Mouse (Mus musculus) limb, embryonic 14.5 days (tissue): ENCODE measurements around the gene Tmem8b. TPM values are rescaled to one million over a fixed set of nuclear protein-coding genes. Genes with fewer than 3 reads are reported as not detected.

Experiments used
- ATAC-seq: fragments of 200-750 bp; cut with Nextera tagmentation; 2 replicates; pipeline ENCODE4 v1.8.0; 2017; ENCODE audit warnings: low read depth, moderate number of reproducible peaks, moderate TSS enrichment; ENCODE audit not compliant: low FRiP score
- DNase-seq: peaks from one replicate; pipeline ENCODE4 v3.0.0-alpha.2; 2015; ENCODE audit warnings: low spot score
- H3K27ac ChIP-seq: fragments of 300-500 bp; sonication (generic); replicated peaks from 2 replicates; pipeline ENCODE4 v1.5.1; 2014; ENCODE audit warnings: low read depth, mild to moderate bottlenecking, low read length, moderate library complexity, mixed read lengths
- H3K27me3 ChIP-seq: fragments of 300-500 bp; sonication (generic); 2 replicates; pipeline ENCODE4 v1.6.1; 2014; ENCODE audit warnings: low read length, mixed read lengths; ENCODE audit not compliant: control insufficient read depth, insufficient read depth
- H3K36me3 ChIP-seq: fragments of 300-500 bp; sonication (generic); 2 replicates; pipeline ENCODE4 v1.6.1; 2014; ENCODE audit warnings: mild to moderate bottlenecking, low read length, moderate library complexity, mixed read lengths; ENCODE audit not compliant: control insufficient read depth, insufficient read depth
- H3K4me1 ChIP-seq: fragments of 300-500 bp; sonication (generic); 2 replicates; pipeline ENCODE4 v1.6.1; 2014; ENCODE audit warnings: antibody characterized with exemption, low read length, mixed read lengths; ENCODE audit not compliant: control insufficient read depth, insufficient read depth
- H3K4me2 ChIP-seq: fragments of 300-500 bp; sonication (generic); replicated peaks from 2 replicates; pipeline ENCODE4 v1.6.1; 2014; ENCODE audit warnings: low read depth, mild to moderate bottlenecking, low read length, moderate library complexity; ENCODE audit not compliant: severe bottlenecking
- H3K4me3 ChIP-seq: fragments of 300-500 bp; sonication (generic); replicated peaks from 2 replicates; pipeline ENCODE4 v1.5.1; 2014; ENCODE audit warnings: low read length
- H3K9ac ChIP-seq: fragments of 300-500 bp; sonication (generic); 2 replicates; pipeline ENCODE4 v1.6.1; 2014; ENCODE audit warnings: mild to moderate bottlenecking, low read depth, low read length, moderate library complexity; ENCODE audit not compliant: severe bottlenecking
- H3K9me3 ChIP-seq: fragments of 300-500 bp; sonication (generic); 2 replicates; pipeline ENCODE4 v1.6.1; 2016; ENCODE audit warnings: low read length; ENCODE audit not compliant: control insufficient read depth
- POLR2A ChIP-seq: fragments of 200-500 bp; IDR thresholded peaks from 2 replicates; pipeline ENCODE4 v1.8.0; 2012; ENCODE audit warnings: inconsistent platforms, mild to moderate bottlenecking, moderate library complexity, borderline replicate concordance; ENCODE audit not compliant: insufficient read depth, insufficient read length; ENCODE audit errors: extremely low read depth
- WGBS: fragments of 180-500 bp; shearing (Covaris S2); extraction: QIAGEN DNeasy Blood & Tissue Kit; methylation state at CpG from one replicate; pipeline ENCODE4 v1.1.7; 2014; 5-methylcytosine and 5-hydroxymethylcytosine counted together
- polyA plus RNA-seq, 2 experiments: library from polyadenylated mRNA; depleted of rRNA in 1 of 2; stranded (reverse) in 1 of 2; unstranded in 1 of 2; fragments of >200 nt; fragmentation: Nextera tagmentation in 1 of 2; extraction: Ambion mirVana in 1 of 2; gene quantifications; 2 replicates each; pipeline versions ENCODE4 v1.2.1 to v1.2.3; 2012 to 2014

Gene Tmem8b
- polyA plus RNA-seq, 2 experiments: 3.8 to 16.0 TPM

GRCm38 (mm10) chr4:43653161-43654015 lies 15.4 kb upstream of the Tmem8b start, which contains the start of gene Spag8:
Spag8 (minus strand) TSS chr4:43653594.
- Histone ChIP-seq H3K9ac (no peak within 1 kb of the TSS), H3K27me3 (no peaks in the 10 kb centered on the region), H3K9me3 (peaks cover 7% of the 10 kb centered on the region; the same call in 1 of the 2 replicates), H3K4me1 (peaks cover 5% of the 10 kb centered on the region; the same call in 1 of the 2 replicates), H3K4me3 (no peak within 1 kb of the TSS), H3K4me2 (peak within 1 kb of the TSS; percentile 39), H3K27ac (no peak within 1 kb of the TSS), H3K36me3 (peaks cover 24% of the 10 kb centered on the region)
- 21% methylated on average over 24 of the region's 24 CpGs for WGBS
- no peak for TF ChIP-seq POLR2A
- DNase-seq (no peak), ATAC-seq (no peak)

DNA sequence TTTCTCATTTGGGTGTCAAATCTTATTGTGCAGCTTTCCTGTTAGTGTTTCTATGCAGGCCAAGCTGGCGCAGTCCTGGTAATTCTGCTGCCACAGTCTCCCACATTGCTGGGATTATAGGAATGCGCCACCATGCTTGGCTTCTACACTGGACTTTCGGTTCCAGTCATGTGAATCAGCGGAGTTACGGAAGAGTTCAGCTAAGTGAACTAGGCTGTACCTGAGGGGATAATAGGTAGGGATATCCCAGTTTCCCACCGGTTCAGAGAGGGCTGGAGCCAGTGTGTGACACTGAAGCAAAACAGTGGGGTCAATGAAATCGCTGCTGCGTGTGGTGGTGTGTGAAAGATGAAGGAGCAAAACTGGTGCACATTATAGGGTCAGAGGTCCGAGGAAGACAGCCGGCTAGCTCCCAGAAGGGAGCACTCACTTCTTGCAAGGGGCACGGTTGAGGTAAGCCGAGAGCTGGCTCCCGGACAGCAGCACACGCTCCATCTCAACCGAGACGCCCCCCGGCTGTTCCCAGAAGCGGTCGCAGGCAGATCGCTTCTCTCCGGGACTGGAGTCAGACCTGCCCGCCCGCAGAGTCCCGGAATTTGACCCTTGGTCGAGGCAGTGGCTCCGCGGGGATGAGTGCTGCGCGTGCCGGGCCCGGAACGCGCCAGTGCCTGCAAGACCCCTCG lies 13.0 kb upstream of the Tmem8b start:
- H3K27ac ChIP-seq: peak overlapping the region; percentile 84
- DNase-seq: peak; percentile 14
- H3K4me1 ChIP-seq: peaks cover 5% of the 10 kb centered on the region; the same call in 1 of the 2 replicates
- 7% methylated on average over 26 of the region's 34 CpGs for WGBS
- no peak for TF ChIP-seq POLR2A
- peak overlapping the region; percentile 79 for H3K9ac ChIP-seq
- H3K4me3 ChIP-seq: peak overlapping the region; percentile 80
- no peaks in the 10 kb centered on the region for H3K9me3 ChIP-seq
- peak; percentile 25 for ATAC-seq
- H3K4me2 ChIP-seq: peak overlapping the region; percentile 76
- 0 out of 2 replicates have a peak, but pooled peaks cover 2% of the 10 kb centered on the region for H3K36me3 ChIP-seq
- H3K27me3 ChIP-seq: no peaks in the 10 kb centered on the region

DNA sequence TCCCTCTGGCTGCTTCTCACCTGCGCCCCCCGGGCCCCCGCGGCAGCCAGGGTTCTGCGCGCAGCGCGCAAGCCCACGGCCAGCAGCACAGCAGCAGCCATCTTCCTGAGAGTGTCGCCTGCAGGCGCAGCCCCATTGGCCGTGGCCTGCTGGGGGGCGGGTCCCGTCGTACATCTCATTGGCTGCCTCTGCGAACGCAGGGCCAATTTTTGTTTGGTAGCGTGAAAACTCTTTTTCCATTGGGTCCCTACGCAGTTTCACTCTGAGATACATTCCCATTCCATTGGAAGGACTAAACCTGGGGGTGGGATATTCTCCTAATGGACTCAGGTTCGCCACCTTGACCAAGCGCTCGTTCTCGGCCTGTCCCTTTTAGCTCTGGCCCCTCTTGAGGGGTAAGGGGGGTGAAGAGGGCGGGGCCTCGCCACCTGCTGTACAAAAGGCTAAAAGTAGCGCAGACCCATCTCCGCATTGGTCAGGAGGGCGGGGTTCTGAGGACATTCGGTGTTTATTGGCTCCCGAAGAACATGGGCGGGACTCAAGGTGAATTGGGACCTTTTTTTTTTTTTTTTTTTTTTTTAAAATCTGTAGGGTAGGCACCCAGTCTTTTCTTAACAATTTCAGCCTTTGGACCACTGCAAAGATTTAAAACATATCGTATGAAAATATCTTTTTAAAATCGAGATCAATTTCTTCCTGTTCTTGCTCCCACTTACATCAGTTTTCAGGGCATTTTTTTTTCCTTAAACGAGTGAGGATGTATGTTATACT lies 12.2 kb upstream of the Tmem8b start, which contains the start of gene Hint2:
Hint2 (minus strand) TSS at position 128 of the 771 bp plus-strand sequence.
- peaks cover 5% of the 10 kb centered on the region; the same call in 1 of the 2 replicates for H3K4me1 ChIP-seq
- no peaks in the 10 kb centered on the region for H3K27me3 ChIP-seq
- peak within 1 kb of the TSS; percentile 79 for H3K9ac ChIP-seq
- ATAC-seq (peak; percentile 96), DNase-seq (peak; percentile 97)
- H3K4me3 ChIP-seq: peak within 1 kb of the TSS; percentile 80
- H3K27ac ChIP-seq: peak within 1 kb of the TSS; percentile 84
- WGBS: 2% methylated on average over 34 of the region's 34 CpGs
- H3K9me3 ChIP-seq: no peaks in the 10 kb centered on the region
- H3K4me2 ChIP-seq: peak within 1 kb of the TSS; percentile 76
- no peaks in the 10 kb centered on the region for H3K36me3 ChIP-seq
- peak; percentile 75; the same call in 1 of the 2 replicates for TF ChIP-seq POLR2A

DNA sequence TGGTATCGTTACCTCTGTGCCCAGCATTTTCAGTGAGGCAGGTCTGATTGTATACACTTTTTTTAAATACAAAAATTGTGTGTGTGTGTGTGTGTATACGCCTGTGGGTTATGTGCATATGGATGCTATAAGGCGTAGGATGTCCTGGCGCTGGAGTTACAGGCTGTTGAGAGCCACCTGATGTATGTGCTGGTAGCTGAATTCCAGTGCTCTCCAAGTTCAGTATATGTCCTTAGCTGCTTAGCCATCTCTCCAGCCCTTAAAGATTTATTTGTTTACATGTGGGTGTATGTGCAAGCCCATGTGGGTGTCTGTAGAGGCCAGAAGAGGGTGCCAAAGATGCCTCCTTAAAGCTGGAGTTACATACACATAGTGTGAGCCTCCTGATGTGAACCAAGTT lies 11.6 kb upstream of the Tmem8b start:
- H3K27me3 ChIP-seq: no peaks in the 10 kb centered on the region
- peak overlapping the region; percentile 80; the same call in 1 of the 2 replicates for H3K4me3 ChIP-seq
- no peaks in the 10 kb centered on the region for H3K36me3 ChIP-seq
- no peak overlapping the region for H3K27ac ChIP-seq
- ATAC-seq (no peak), DNase-seq (no peak)
- H3K4me1 ChIP-seq: peaks cover 5% of the 10 kb centered on the region; the same call in 1 of the 2 replicates
- H3K9me3 ChIP-seq: no peaks in the 10 kb centered on the region
- no peak for TF ChIP-seq POLR2A
- no peak overlapping the region for H3K9ac ChIP-seq
- WGBS: 67% methylated on average over 4 of the region's 4 CpGs
- H3K4me2 ChIP-seq: peak overlapping the region; percentile 37
